Comparison of ENCODE assay signal across 7 mouse cellular contexts in genomic region chr7:24638026-24638856, GRCm38 (mm10). TPM values are rescaled to one million over a fixed set of nuclear protein-coding genes. Genes with fewer than 3 reads are reported as not detected.
DNase-seq lines count a peak whose midpoint lies in the region; ATAC-seq lines count a peak whose summit lies in the region.

No protein-coding gene starts in this region.

- ATAC-seq in embryonic facial prominence, embryonic 13.5 days (ENCODE audit: insufficient number of reproducible peaks, insufficient read depth, low FRiP score, low TSS enrichment, low read depth), result no peak
- peak; percentile 61 for ATAC-seq in kidney, embryonic 14.5 days (ENCODE audit: low FRiP score, low TSS enrichment)

- no peaks in the 10 kb centered on the region for H3K36me3 ChIP-seq in embryonic facial prominence, embryonic 13.5 days
- H3K36me3 ChIP-seq in kidney, embryonic 14.5 days (ENCODE audit: control insufficient read depth, insufficient read depth, low read length), result no peaks in the 10 kb centered on the region
- no peaks in the 10 kb centered on the region for H3K36me3 ChIP-seq in megakaryocyte, embryonic 14.5 days (replicated peaks; ENCODE audit: low read length)

- 0 out of 2 replicates have a peak overlapping the region, but pooled peaks have one; percentile 13 for H3K27ac ChIP-seq in embryonic facial prominence, embryonic 13.5 days
- no peak overlapping the region for H3K27ac ChIP-seq in kidney, embryonic 14.5 days (ENCODE audit: low read depth, low read length)

- H3K4me3 ChIP-seq in embryonic facial prominence, embryonic 13.5 days, result peak overlapping the region; percentile 48
- peak overlapping the region; percentile 42 for H3K4me3 ChIP-seq in kidney, embryonic 14.5 days (ENCODE audit: low read length)
- peak overlapping the region; percentile 91 for H3K4me3 ChIP-seq in megakaryocyte, embryonic 14.5 days (replicated peaks)

- peak overlapping the region; percentile 82 for H3K4me2 ChIP-seq in embryonic facial prominence, embryonic 13.5 days
- peak overlapping the region; percentile 67 for H3K4me2 ChIP-seq in kidney, embryonic 14.5 days (replicated peaks; ENCODE audit: low read depth, low read length)

- H3K9ac ChIP-seq in embryonic facial prominence, embryonic 13.5 days, result peak overlapping the region; percentile 63
- H3K9ac ChIP-seq in kidney, embryonic 14.5 days (ENCODE audit: low read depth, low read length), result peak overlapping the region; percentile 18; the same call in 1 of the 2 replicates

- peak; percentile 44 for DNase-seq in urinary bladder, postnatal 14 days (ENCODE audit: low spot score)
- no peak for DNase-seq in urinary bladder, postnatal 10 days (ENCODE audit: low spot score)
- peak; percentile 21 for DNase-seq in yolk sac, embryonic 10.5 days (ENCODE audit: low spot score)
- no peak for DNase-seq in right cerebral cortex, postnatal 14 days

- peaks cover 66% of the 10 kb centered on the region for H3K27me3 ChIP-seq in embryonic facial prominence, embryonic 13.5 days
- peaks cover 42% of the 10 kb centered on the region for H3K27me3 ChIP-seq in kidney, embryonic 14.5 days (ENCODE audit: control insufficient read depth, insufficient read depth, low read length)
- peaks cover 68% of the 10 kb centered on the region for H3K27me3 ChIP-seq in megakaryocyte, embryonic 14.5 days (replicated peaks)

- 3% methylated on average over 35 of the region's 35 CpGs for WGBS in embryonic facial prominence, embryonic 13.5 days
- 4% methylated on average over 35 of the region's 35 CpGs for WGBS in kidney, embryonic 14.5 days

- no peaks in the 10 kb centered on the region for H3K9me3 ChIP-seq in embryonic facial prominence, embryonic 13.5 days
- no peaks in the 10 kb centered on the region for H3K9me3 ChIP-seq in kidney, embryonic 14.5 days (ENCODE audit: control insufficient read depth, low read length)
- H3K9me3 ChIP-seq in megakaryocyte, embryonic 14.5 days, result no peaks in the 10 kb centered on the region

- H3K4me1 ChIP-seq in embryonic facial prominence, embryonic 13.5 days, result peaks cover 22% of the 10 kb centered on the region
- peaks cover 7% of the 10 kb centered on the region for H3K4me1 ChIP-seq in kidney, embryonic 14.5 days (ENCODE audit: control insufficient read depth, insufficient read depth, low read length)
- peaks cover 33% of the 10 kb centered on the region for H3K4me1 ChIP-seq in megakaryocyte, embryonic 14.5 days

RNA-seq across cellular contexts. Expression of gene Lypd3, which starts 1.9 kb away (rescaled TPM):
- 13.7 and 16.0 TPM in 2 replicates for polyA plus RNA-seq in embryonic facial prominence, embryonic 13.5 days (2015; fragmentation: Nextera tagmentation; extraction: Ambion mirVana)
- polyA plus RNA-seq in kidney, embryonic 14.5 days (2014; fragmentation: Nextera tagmentation; extraction: Ambion mirVana), result 0.27 and 0.76 TPM in 2 replicates
- not detected in 2 replicates for polyA plus RNA-seq in megakaryocyte, embryonic 14.5 days (2012; ENCODE audit: insufficient read depth, low replicate concordance)

RNA-seq across cellular contexts. Expression of gene Phldb3, which starts 27.7 kb away (rescaled TPM):
- polyA plus RNA-seq in embryonic facial prominence, embryonic 13.5 days (2015; fragmentation: Nextera tagmentation; extraction: Ambion mirVana), result 0.37 and 0.65 TPM in 2 replicates
- 0.24 and 0.32 TPM in 2 replicates for polyA plus RNA-seq in kidney, embryonic 14.5 days (2014; fragmentation: Nextera tagmentation; extraction: Ambion mirVana)
- polyA plus RNA-seq in megakaryocyte, embryonic 14.5 days (2012; ENCODE audit: insufficient read depth, low replicate concordance), result 2.0 and 8.9 TPM in 2 replicates

RNA-seq across cellular contexts. Expression of gene Tex101, which starts 38.2 kb away (rescaled TPM):
- not detected in 2 replicates for polyA plus RNA-seq in embryonic facial prominence, embryonic 13.5 days (2015; fragmentation: Nextera tagmentation; extraction: Ambion mirVana)
- not detected in 2 replicates for polyA plus RNA-seq in kidney, embryonic 14.5 days (2014; fragmentation: Nextera tagmentation; extraction: Ambion mirVana)
- polyA plus RNA-seq in megakaryocyte, embryonic 14.5 days (2012; ENCODE audit: insufficient read depth, low replicate concordance), result not detected in 2 replicates

RNA-seq across cellular contexts. Expression of gene Zfp575, which starts 50.8 kb away (rescaled TPM):
- polyA plus RNA-seq in embryonic facial prominence, embryonic 13.5 days (2015; fragmentation: Nextera tagmentation; extraction: Ambion mirVana), result 7.0 and 7.3 TPM in 2 replicates
- 2.5 and 3.0 TPM in 2 replicates for polyA plus RNA-seq in kidney, embryonic 14.5 days (2014; fragmentation: Nextera tagmentation; extraction: Ambion mirVana)
- polyA plus RNA-seq in megakaryocyte, embryonic 14.5 days (2012; ENCODE audit: insufficient read depth, low replicate concordance), result 0.30 TPM in 1 of 2 replicates, not detected in the other

RNA-seq across cellular contexts. Expression of gene Ethe1, which starts 50.9 kb away (rescaled TPM):
- 24.0 and 26.0 TPM in 2 replicates for polyA plus RNA-seq in embryonic facial prominence, embryonic 13.5 days (2015; fragmentation: Nextera tagmentation; extraction: Ambion mirVana)
- 51.8 and 53.6 TPM in 2 replicates for polyA plus RNA-seq in kidney, embryonic 14.5 days (2014; fragmentation: Nextera tagmentation; extraction: Ambion mirVana)
- polyA plus RNA-seq in megakaryocyte, embryonic 14.5 days (2012; ENCODE audit: insufficient read depth, low replicate concordance), result 14.5 and 17.5 TPM in 2 replicates

Comparison
In these comparisons a context has a peak if more than half of its experiments do, and no peak if none do; other contexts are left out.
1. DNase-seq: peak in urinary bladder, postnatal 14 days (single experiment) and yolk sac, embryonic 10.5 days (single experiment); none in urinary bladder, postnatal 10 days (single experiment) and right cerebral cortex, postnatal 14 days (single experiment).
2. Peak in every context shown above with its lines, with median percentiles within 50 percentile points of each other: H3K4me3 ChIP-seq.